Mouse (Mus musculus) left cerebral cortex, postnatal 10 days (tissue): Measurements from ENCODE around the gene Sec24d. TPM values are rescaled to one million over a fixed set of nuclear protein-coding genes. Genes with fewer than 3 reads are reported as not detected.
A peak's percentile ranks its signal among the peaks of the same experiment; 100 is the strongest.

Source experiments
- DNase-seq, 2 experiments: peaks; one replicate each; pipeline ENCODE4 v3.0.0; 2021 to 2022; ENCODE audit warnings: low spot score in 2 of 2, mixed read lengths in 1 of 2; ENCODE audit errors: extremely low spot score in 1 of 2
- intact Hi-C: fragments of 180-260 bp; cut with DNase I; formaldehyde crosslinking; loops from one replicate; pipeline ENCODE4 v1.15.1; 2025
- total RNA-seq, 2 experiments: library from RNA; stranded (reverse); gene quantifications; 2 replicates each; pipeline ENCODE4 v1.2.3; 2021

Gene Sec24d
- total RNA-seq, 2 experiments from 2014 or later = 15.5 to 16.3 TPM

- DNase-seq = no peak
- intact Hi-C loops = no loop called here
These were observed 21.8 kb downstream of the Sec24d start for GRCm38 (mm10) chr3:123288856-123289570.

- intact Hi-C loops = no loop called here
- DNase-seq = no peak
These were observed 24.4 kb downstream of the Sec24d start for GRCm38 (mm10) chr3:123291670-123292069.

DNA sequence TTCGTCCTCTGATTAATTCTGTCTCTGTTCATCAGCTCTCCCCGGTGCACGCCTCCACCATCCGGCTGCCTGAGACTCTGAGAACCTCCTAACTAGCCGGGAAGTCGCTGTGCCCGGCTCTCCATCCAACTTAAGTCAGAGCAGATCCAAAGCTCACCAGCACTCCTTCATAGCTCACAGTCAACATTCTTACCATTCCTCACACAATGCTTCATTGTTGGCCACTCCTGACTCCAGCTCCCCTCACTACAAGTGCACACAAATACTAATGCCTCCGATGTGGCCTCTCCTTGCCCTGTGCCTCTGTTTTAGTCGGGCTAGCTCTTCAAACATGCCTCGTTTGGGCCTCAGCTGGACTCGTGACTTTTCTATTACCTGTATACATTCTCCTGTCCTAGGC lies 29.4 kb downstream of the Sec24d start:
- DNase-seq = no peak
- intact Hi-C loops = no loop called here

DNA sequence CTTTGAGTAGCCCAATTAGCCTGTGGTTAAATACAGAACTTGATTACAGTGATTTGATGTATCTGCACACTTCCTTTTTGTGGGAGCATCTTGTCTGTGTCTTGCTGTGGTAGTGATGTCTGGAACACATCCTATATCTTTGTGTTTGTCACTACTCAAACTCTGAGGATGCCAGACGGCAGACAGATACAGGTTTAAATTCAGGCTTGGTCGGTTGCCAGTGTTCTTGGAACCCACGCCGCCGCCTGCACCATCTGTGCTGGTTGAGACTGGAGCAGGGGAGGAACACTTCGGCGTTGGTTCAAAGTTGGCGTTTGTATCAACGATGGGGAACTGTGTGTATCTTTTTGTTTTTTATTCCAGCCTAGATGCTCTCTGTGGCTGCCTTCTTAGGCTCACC lies 31.0 kb downstream of the Sec24d start:
- intact Hi-C loops = no loop called here
- peak; percentile 82 to 92 for DNase-seq

DNA sequence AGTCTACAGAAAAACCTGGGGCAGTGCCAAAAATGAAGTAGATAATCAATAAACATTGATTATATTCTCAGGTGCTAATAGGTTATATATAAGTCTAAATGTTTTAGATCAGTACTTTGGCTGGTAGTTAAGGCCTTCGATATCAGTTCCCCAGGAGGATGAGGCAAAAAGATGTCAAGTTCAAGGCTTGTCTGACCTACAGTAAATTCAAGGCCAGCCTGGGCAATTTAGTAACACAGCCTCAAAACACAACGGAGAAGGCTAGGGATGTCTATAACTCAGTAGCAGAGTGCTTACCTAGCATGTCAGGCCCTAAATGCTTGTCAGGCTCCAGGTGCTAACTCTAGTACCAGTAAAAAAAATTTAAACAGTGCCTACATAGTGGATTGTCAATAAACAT lies 34.3 kb downstream of the Sec24d start:
- no peak for DNase-seq
- intact Hi-C loops = no loop called here

- no peak for DNase-seq
These were observed 38.4 kb downstream of the Sec24d start for GRCm38 (mm10) chr3:123305611-123306010.

GRCm38 (mm10) chr3:123307446-123307845 lies 40.2 kb downstream of the Sec24d start:
- no peak for DNase-seq

More at GRCm38 (mm10) chr3:123305611-123306010, 38.4 kb downstream of the Sec24d start:
- intact Hi-C loops = no loop called here

GRCm38 (mm10) chr3:123309141-123309540 lies 41.9 kb downstream of the Sec24d start:
- no peak for DNase-seq
- intact Hi-C loops = no loop called here

More at GRCm38 (mm10) chr3:123307446-123307845, 40.2 kb downstream of the Sec24d start:
- intact Hi-C loops = no loop called here

GRCm38 (mm10) chr3:123312477-123313062 lies 45.3 kb downstream of the Sec24d start:
- intact Hi-C loops = no loop called here
- DNase-seq = no peak

DNA sequence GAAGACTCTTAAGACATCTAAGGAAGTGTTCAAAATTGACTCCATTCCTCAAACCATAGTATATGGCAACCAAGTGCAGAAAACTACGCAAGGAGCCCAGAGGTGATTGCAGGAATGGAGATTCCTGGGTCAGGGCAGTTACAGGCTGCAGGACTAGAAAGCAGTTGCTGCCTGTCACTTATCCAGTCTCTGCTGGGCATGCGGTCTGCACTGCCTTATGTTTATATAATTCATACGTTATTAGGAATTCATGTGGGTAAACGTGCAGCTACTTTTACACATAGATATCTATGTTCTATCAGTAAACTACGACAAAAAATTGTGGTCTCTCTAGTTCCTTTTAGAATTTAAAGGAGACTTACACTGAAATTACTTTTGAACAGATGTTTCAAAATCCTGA lies 46.2 kb downstream of the Sec24d start:
- intact Hi-C loops = no loop called here
- DNase-seq = no peak

GRCm38 (mm10) chr3:123313920-123314614 lies 46.8 kb downstream of the Sec24d start:
- intact Hi-C loops = no loop called here
- DNase-seq = no peak

GRCm38 (mm10) chr3:123316066-123316465 lies 48.8 kb downstream of the Sec24d start:
- no peak for DNase-seq
- intact Hi-C loops = no loop called here

- DNase-seq = no peak
These were observed 49.8 kb downstream of the Sec24d start for GRCm38 (mm10) chr3:123317081-123317480.

DNA sequence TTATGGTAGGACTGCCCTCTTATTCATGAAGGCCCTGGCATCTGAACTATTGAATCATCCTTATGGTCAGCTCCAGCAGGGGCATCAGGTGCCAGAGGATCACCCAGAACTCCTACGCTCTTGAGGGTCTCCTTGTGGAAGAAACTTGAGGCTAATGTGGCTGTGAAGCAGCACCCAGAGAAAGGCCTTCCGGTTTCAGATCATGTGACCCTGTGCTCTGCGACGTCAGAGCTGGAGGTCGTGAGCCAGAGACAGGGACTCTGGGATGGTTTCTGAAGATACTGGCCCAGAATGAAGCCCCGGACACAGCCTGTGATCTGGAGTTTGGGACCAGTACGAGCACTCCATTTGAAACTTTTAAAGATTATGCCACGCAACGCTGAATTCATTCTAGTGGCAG lies 53.1 kb downstream of the Sec24d start:
- DNase-seq = no peak
- intact Hi-C loops = no loop called here

More at GRCm38 (mm10) chr3:123317081-123317480, 49.8 kb downstream of the Sec24d start:
- intact Hi-C loops = no loop called here

DNA sequence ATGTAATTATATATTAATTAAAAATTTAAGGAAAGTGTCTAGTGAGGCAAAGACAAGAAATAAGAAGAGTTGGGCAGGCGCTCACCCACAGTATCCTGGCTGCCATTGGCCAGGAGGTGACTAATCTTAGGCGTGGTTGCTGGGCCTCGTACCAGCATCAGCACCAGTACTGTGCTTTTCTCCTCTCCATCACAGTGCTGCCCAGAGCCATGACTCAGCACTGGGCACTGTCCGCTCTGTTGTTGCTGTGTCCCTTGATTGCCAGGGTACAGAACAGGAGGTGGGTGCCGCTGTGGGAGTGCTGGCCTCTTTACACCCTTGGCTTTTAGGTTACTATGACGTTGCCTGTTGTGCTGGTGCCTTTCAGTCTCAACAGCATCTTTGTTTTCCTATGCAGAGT lies 54.4 kb downstream of the Sec24d start:
- intact Hi-C loops = loop anchor here (2.0 kb wide), 2 partner anchors 85 to 159 kb away; partner anchors contain the start of gene Synpo2
- no peak for DNase-seq

GRCm38 (mm10) chr3:123322147-123322546 lies 54.9 kb downstream of the Sec24d start:
- DNase-seq = peak in 1 of 2 experiments; percentile 46
- intact Hi-C loops = loop anchor here (2.0 kb wide), 2 partner anchors 85 to 159 kb away; partner anchors contain the start of gene Synpo2

DNA sequence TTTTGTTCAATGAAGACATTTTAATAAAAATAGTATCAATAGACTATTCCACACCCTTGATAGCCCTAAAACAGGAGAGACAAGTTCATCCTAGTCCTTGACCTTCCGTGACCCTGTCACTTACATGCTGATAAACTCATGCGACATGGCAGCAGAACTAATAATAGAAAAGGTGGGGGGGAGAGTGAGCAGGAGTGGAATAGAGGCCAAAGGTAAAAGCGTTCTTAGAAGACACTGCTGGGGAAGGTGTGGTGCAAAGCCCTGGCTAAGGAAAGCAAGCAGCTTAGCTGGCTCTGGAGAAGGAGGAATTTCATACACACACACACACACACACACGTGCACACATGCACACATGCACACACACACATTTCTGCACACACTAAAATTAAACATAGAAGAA lies 57.1 kb downstream of the Sec24d start:
- DNase-seq = no peak
- intact Hi-C loops = loop anchor here (2.0 kb wide), 1 partner anchor 156 kb away; no protein-coding TSS in a partner anchor

DNA sequence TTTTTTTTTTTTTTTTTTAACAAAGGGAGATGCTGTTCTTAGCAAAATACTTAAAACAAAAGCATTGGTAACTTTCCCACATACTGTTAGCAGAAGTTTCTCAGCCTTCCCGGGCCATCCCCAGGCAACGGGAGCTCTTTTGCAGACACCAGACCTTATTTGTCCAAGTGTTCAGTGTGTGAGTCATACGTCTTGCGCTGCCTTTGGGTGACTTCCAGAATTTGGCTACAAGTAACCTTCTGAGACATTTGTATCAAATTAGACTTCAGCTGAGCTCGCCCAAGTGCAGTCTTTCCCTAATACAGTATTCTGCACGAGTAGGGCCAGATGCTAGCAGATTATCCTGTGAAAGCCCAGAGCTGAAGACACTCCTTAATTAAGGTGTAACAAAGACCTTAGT lies 62.0 kb downstream of the Sec24d start:
- peak in 1 of 2 experiments; percentile 47 for DNase-seq

GRCm38 (mm10) chr3:123330221-123330620 lies 63.0 kb downstream of the Sec24d start:
- no peak for DNase-seq

More for the DNA sequence above, 62.0 kb downstream of the Sec24d start:
- intact Hi-C loops = no loop called here

More at GRCm38 (mm10) chr3:123330221-123330620, 63.0 kb downstream of the Sec24d start:
- intact Hi-C loops = no loop called here
